Mouse (Mus musculus) hindbrain, embryonic 14.5 days (tissue): ENCODE measurements at regions not wholly inside any gene's neighbourhood (a gene's known extent, or its start where the extent isn't known, plus 50 kb on each side); places are given as distances from the start of the nearest gene placed in this dataset.

Experiments used
- ATAC-seq: fragments of 200-750 bp; cut with Nextera tagmentation; 2 replicates; pipeline ENCODE4 v1.8.0; 2017; ENCODE audit warnings: moderate number of reproducible peaks, mild to moderate bottlenecking, moderate TSS enrichment, moderate library complexity; ENCODE audit not compliant: low FRiP score
- DNase-seq: peaks from one replicate; pipeline ENCODE4 v3.0.0-alpha.2; 2015; ENCODE audit warnings: low spot score
- H3K27ac ChIP-seq: fragments of 300-500 bp; sonication (generic); 2 replicates; pipeline ENCODE4 v1.5.1; 2014; ENCODE audit warnings: mild to moderate bottlenecking, moderate library complexity
- H3K27me3 ChIP-seq: fragments of 300-500 bp; sonication (generic); 2 replicates; pipeline ENCODE4 v1.6.1; 2014; ENCODE audit warnings: mild to moderate bottlenecking, low read length, mixed read lengths; ENCODE audit not compliant: control insufficient read depth, insufficient read depth
- H3K36me3 ChIP-seq: fragments of 300-500 bp; sonication (generic); replicated peaks from 2 replicates; pipeline ENCODE4 v1.6.1; 2014; ENCODE audit not compliant: control insufficient read depth, insufficient read depth
- H3K4me1 ChIP-seq: fragments of 300-500 bp; sonication (generic); replicated peaks from 2 replicates; pipeline ENCODE4 v1.6.1; 2014; ENCODE audit warnings: antibody characterized with exemption, low read length, mixed read lengths; ENCODE audit not compliant: control insufficient read depth, insufficient read depth
- H3K4me2 ChIP-seq: fragments of 300-500 bp; sonication (generic); replicated peaks from 2 replicates; pipeline ENCODE4 v1.6.1; 2014; ENCODE audit warnings: mild to moderate bottlenecking, moderate library complexity
- H3K4me3 ChIP-seq: fragments of 300-500 bp; sonication (generic); replicated peaks from 2 replicates; pipeline ENCODE4 v1.5.1; 2014; ENCODE audit warnings: mild to moderate bottlenecking, low read length
- H3K9ac ChIP-seq: fragments of 300-500 bp; sonication (generic); 2 replicates; pipeline ENCODE4 v1.6.1; 2014
- H3K9me3 ChIP-seq: fragments of 300-500 bp; sonication (generic); 2 replicates; pipeline ENCODE4 v1.6.1; 2016; ENCODE audit warnings: low read length; ENCODE audit not compliant: control insufficient read depth
- WGBS: fragments of 180-500 bp; shearing (Covaris S2); extraction: QIAGEN DNeasy Blood & Tissue Kit; methylation state at CpG from one replicate; pipeline ENCODE4 v1.1.7; 2014; 5-methylcytosine and 5-hydroxymethylcytosine counted together

GRCm38 (mm10) chr5:114512756-114513155, 55.1 kb upstream of the Fam222a start:
- H3K4me1 ChIP-seq, result peaks cover 13% of the 10 kb centered on the region; the same call in 1 of the 2 replicates
- no peaks in the 10 kb centered on the region for H3K9me3 ChIP-seq
- DNase-seq (no peak), ATAC-seq (no peak)
- H3K36me3 ChIP-seq, result no peaks in the 10 kb centered on the region
- WGBS, result 31% methylated on average over 9 of the region's 9 CpGs
- H3K9ac ChIP-seq, result no peak overlapping the region
- H3K27ac ChIP-seq, result no peak overlapping the region
- no peak overlapping the region for H3K4me2 ChIP-seq
- H3K27me3 ChIP-seq, result no peaks in the 10 kb centered on the region
- no peak overlapping the region for H3K4me3 ChIP-seq

- H3K4me2 ChIP-seq, result peak overlapping the region; percentile 23
- DNase-seq (no peak), ATAC-seq (no peak)
- 4% methylated on average over 10 of the region's 10 CpGs for WGBS
- peaks cover 9% of the 10 kb centered on the region; the same call in 1 of the 2 replicates for H3K4me1 ChIP-seq
- no peak overlapping the region for H3K27ac ChIP-seq
- no peaks in the 10 kb centered on the region for H3K9me3 ChIP-seq
- H3K4me3 ChIP-seq, result no peak overlapping the region
- H3K36me3 ChIP-seq, result no peaks in the 10 kb centered on the region
- no peaks in the 10 kb centered on the region for H3K27me3 ChIP-seq
- no peak overlapping the region for H3K9ac ChIP-seq
Measured at GRCm38 (mm10) chr5:114513911-114514457, 53.8 kb upstream of the Fam222a start.

DNA sequence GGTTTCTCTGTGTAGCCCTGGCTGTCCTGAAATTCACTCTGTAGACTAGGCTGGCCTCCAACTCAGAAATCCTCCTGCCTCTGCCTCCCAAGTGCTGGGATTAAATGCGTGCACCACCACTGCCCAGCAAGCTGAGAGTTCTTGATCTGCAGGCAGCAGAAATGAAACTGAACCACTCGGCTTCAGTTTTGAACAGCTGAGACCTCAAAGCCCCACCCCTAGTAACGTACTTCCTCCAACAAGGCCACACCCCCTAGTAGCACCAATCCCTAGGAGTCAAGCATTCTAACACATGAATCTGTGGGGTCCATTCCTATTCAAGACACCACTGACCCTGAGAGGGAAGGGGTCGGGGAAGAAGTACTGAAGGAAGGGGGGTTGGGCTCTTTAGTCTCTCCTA, 50.8 kb upstream of the Fam222a start:
- Histone ChIP-seq H3K27me3 (no peaks in the 10 kb centered on the region), H3K4me1 (peaks cover 13% of the 10 kb centered on the region), H3K27ac (no peak overlapping the region), H3K9me3 (no peaks in the 10 kb centered on the region), H3K9ac (no peak overlapping the region), H3K4me3 (no peak overlapping the region), H3K36me3 (no peaks in the 10 kb centered on the region), H3K4me2 (no peak overlapping the region)
- ATAC-seq (no peak), DNase-seq (no peak)
- 82% methylated on average over 4 of the region's 4 CpGs for WGBS

- no peaks in the 10 kb centered on the region for H3K27me3 ChIP-seq
- H3K4me3 ChIP-seq, result no peak overlapping the region
- no peak overlapping the region for H3K4me2 ChIP-seq
- whole genome bisulfite sequencing, result 98% methylated on average over 2 of the region's 2 CpGs
- no peaks in the 10 kb centered on the region for H3K36me3 ChIP-seq
- ATAC-seq, result no peak
- H3K9me3 ChIP-seq, result no peaks in the 10 kb centered on the region
- no peak overlapping the region for H3K9ac ChIP-seq
- no peak for DNase-seq
- peaks cover 13% of the 10 kb centered on the region for H3K4me1 ChIP-seq
- H3K27ac ChIP-seq, result no peak overlapping the region
Measured at GRCm38 (mm10) chr5:114518012-114518411, 49.8 kb upstream of the Fam222a start.
